Mouse (Mus musculus) heart, postnatal 0 days (tissue): ENCODE results near the gene Neurod6.

Experiments
- CTCF ChIP-seq: IDR thresholded peaks from 2 replicates; pipeline ENCODE4 v1.5.1; 2016; ENCODE audit warnings: antibody characterized with exemption, control low read depth, low read depth
- EP300 ChIP-seq: IDR thresholded peaks from 2 replicates; pipeline ENCODE4 v1.6.1; 2016; ENCODE audit warnings: antibody characterized with exemption, low read depth

- no peak for TF ChIP-seq CTCF
- TF ChIP-seq EP300: no peak
Observed at GRCm38 (mm10) chr6:55649581-55649980, 31.5 kb downstream of the Neurod6 start.
